Mouse (Mus musculus): ENCODE data around the gene Dennd4a.
A peak's percentile ranks its signal among the peaks of the same experiment; 100 is the strongest.

The Dennd4a gene

GRCm38 (mm10) chr9:64913973-64914372 lies 102.8 kb downstream of the Dennd4a start:
- DNase-seq (ENCODE audit: low read depth, low spot score), result no peak

- DNase-seq (ENCODE audit: low read depth, low spot score), result no peak
Measured at GRCm38 (mm10) chr9:64914629-64915028, 103.5 kb downstream of the Dennd4a start.

GRCm38 (mm10) chr9:64918560-64918959 lies 107.4 kb downstream of the Dennd4a start:
- DNase-seq (ENCODE audit: low read depth, low spot score), result peak; percentile 42

- DNase-seq (ENCODE audit: low read depth, low spot score), result no peak
Measured at GRCm38 (mm10) chr9:64925771-64926170, 114.6 kb downstream of the Dennd4a start.

- no peak for DNase-seq (ENCODE audit: low read depth, low spot score)
Measured at GRCm38 (mm10) chr9:64926201-64926991, 115.3 kb downstream of the Dennd4a start.

GRCm38 (mm10) chr9:64930256-64930655 lies 119.1 kb downstream of the Dennd4a start:
- no peak for DNase-seq (ENCODE audit: low read depth, low spot score)

- DNase-seq (ENCODE audit: low read depth, low spot score), result no peak
Measured at GRCm38 (mm10) chr9:64931751-64932610, 120.8 kb downstream of the Dennd4a start.

GRCm38 (mm10) chr9:64934015-64934754 lies 123.0 kb downstream of the Dennd4a start:
- peak; percentile 29 for DNase-seq (ENCODE audit: low read depth, low spot score)

GRCm38 (mm10) chr9:64936508-64936907 lies 125.4 kb downstream of the Dennd4a start:
- DNase-seq (ENCODE audit: low read depth, low spot score), result peak; percentile 57

- no peak for DNase-seq (ENCODE audit: low read depth, low spot score)
Measured at GRCm38 (mm10) chr9:64937491-64937890, 126.4 kb downstream of the Dennd4a start.

- no peak for DNase-seq (ENCODE audit: low read depth, low spot score)
Measured at GRCm38 (mm10) chr9:64938535-64938934, 127.4 kb downstream of the Dennd4a start.

GRCm38 (mm10) chr9:64939281-64939680 lies 128.1 kb downstream of the Dennd4a start:
- DNase-seq (ENCODE audit: low read depth, low spot score), result no peak

- DNase-seq (ENCODE audit: low read depth, low spot score), result no peak
Measured at GRCm38 (mm10) chr9:64939790-64940189, 128.7 kb downstream of the Dennd4a start.

GRCm38 (mm10) chr9:64940731-64941346 lies 129.7 kb downstream of the Dennd4a start:
- DNase-seq (ENCODE audit: low read depth, low spot score), result no peak

- DNase-seq (ENCODE audit: low read depth, low spot score), result no peak
Measured at GRCm38 (mm10) chr9:64941650-64942049, 130.5 kb downstream of the Dennd4a start.

- no peak for DNase-seq (ENCODE audit: low read depth, low spot score)
Measured at GRCm38 (mm10) chr9:64943997-64944396, 132.9 kb downstream of the Dennd4a start.

GRCm38 (mm10) chr9:64947483-64948095 lies 136.4 kb downstream of the Dennd4a start:
- DNase-seq (ENCODE audit: low read depth, low spot score), result no peak

GRCm38 (mm10) chr9:64951161-64951657 lies 140.1 kb downstream of the Dennd4a start, which contains the start of gene Slc24a1:
TSS of gene Slc24a1 (minus strand) at chr9:64951607.
- no peak for DNase-seq (ENCODE audit: low read depth, low spot score)

- DNase-seq (ENCODE audit: low read depth, low spot score), result no peak
Measured at GRCm38 (mm10) chr9:64952055-64952454, 140.9 kb downstream of the Dennd4a start.

GRCm38 (mm10) chr9:64953190-64953589 lies 142.1 kb downstream of the Dennd4a start:
- no peak for DNase-seq (ENCODE audit: low read depth, low spot score)

- DNase-seq (ENCODE audit: low read depth, low spot score), result no peak
Measured at GRCm38 (mm10) chr9:64956337-64956736, 145.2 kb downstream of the Dennd4a start.

Data from embryo, embryonic 11.5 days (tissue).